Mouse (Mus musculus) brown adipose tissue, adult 24 weeks (tissue): ENCODE data around the gene Foxp1. TPM values are rescaled to one million over a fixed set of nuclear protein-coding genes. Genes with fewer than 3 reads are reported as not detected.

Source experiments
- H3K27ac ChIP-seq: fragments of 200-500 bp; replicated peaks from 2 replicates; pipeline ENCODE4 v1.5.1; 2012; ENCODE audit warnings: low read depth, mild to moderate bottlenecking, low read length
- H3K4me1 ChIP-seq: fragments of 200-500 bp; 2 replicates; pipeline ENCODE4 v1.6.1; 2012; ENCODE audit warnings: low read length, mixed read lengths; ENCODE audit not compliant: control insufficient read depth, insufficient read depth, insufficient read length
- H3K4me3 ChIP-seq: fragments of 200-500 bp; 2 replicates; pipeline ENCODE4 v1.5.1; 2012; ENCODE audit warnings: low read depth, mild to moderate bottlenecking, low read length, moderate library complexity; ENCODE audit not compliant: insufficient read depth
- polyA plus RNA-seq: library from polyadenylated mRNA; stranded (reverse); fragments of >200 nt; gene quantifications from 2 replicates; pipeline ENCODE4 v1.2.4, GENCODE M21; 2012; ENCODE audit not compliant: missing spikeins, insufficient read depth, insufficient read length

Foxp1 gene
- polyA plus RNA-seq, 1 experiment = 10.1 TPM

DNA sequence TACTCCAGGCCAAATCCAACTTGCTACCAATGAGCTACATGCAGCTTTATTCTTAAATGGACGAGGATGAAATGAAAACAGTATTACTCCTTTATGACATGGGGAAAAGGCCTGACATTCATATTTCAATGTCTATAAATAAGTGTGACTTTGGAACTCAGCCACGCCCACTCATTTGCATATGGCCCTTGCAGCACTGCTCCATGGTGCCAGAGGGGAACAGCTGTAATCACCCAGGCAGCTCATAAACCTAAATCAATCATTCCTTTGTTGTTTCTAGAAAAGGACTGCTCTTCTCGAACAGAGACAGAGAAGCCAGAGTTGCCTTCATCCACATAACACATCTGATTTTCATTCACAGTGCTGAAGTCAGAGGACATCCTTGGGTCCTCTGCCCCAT is 97.5 kb downstream of the Foxp1 start:
- Histone ChIP-seq H3K4me1 (no peaks in the 10 kb centered on the region), H3K27ac (no peak overlapping the region), H3K4me3 (no peak overlapping the region)

DNA sequence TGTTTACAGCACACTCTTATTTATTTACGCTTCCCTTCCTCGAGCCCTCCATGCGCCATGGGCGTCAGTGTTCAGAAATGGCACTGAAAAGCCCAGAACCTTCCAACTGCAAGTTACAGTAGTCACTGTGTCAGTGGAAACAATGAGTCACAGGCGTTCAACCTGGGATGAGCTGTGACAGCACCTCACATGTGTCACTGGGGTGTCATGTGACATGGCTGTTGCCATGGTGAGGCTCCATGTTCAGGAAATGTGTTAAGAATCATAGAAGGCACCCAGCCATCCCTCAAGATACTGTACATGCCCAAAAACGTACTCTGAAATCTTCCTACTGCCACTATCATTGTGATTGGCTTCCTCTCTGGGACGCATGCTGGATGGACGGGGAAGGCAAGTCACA is 101.9 kb downstream of the Foxp1 start:
- no peaks in the 10 kb centered on the region for H3K4me1 ChIP-seq
- no peak overlapping the region for H3K27ac ChIP-seq
- no peak overlapping the region for H3K4me3 ChIP-seq

- H3K4me1 ChIP-seq = peaks cover 4% of the 10 kb centered on the region; the same call in 1 of the 2 replicates
Observed at GRCm38 (mm10) chr6:99412598-99412997, 109.9 kb downstream of the Foxp1 start.

DNA sequence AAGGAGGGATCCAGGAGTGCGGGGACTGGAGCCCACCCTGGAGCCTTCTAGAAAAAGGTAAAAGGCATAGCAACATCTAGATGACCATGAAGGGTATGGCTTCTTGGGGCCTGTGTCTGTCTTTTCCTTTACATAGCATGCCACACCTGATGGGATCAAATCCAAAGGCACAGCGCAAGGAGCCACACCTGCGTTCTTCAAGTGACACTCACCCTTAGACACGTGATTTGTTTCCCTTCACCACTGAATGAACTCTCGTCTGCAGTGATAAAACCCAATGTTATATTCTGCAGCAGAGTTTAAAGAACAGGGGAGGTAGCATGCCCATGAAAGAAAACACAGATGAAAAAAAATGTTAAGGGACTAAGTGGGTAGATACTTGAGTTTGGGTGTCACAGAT is 112.9 kb downstream of the Foxp1 start:
- H3K27ac ChIP-seq = no peak overlapping the region
- H3K4me3 ChIP-seq = no peak overlapping the region
- H3K4me1 ChIP-seq = peaks cover 15% of the 10 kb centered on the region; the same call in 1 of the 2 replicates

More at GRCm38 (mm10) chr6:99412598-99412997, 109.9 kb downstream of the Foxp1 start:
- no peak overlapping the region for H3K4me3 ChIP-seq
- no peak overlapping the region for H3K27ac ChIP-seq

GRCm38 (mm10) chr6:99408880-99409279 is 113.6 kb downstream of the Foxp1 start:
- Histone ChIP-seq H3K27ac (no peak overlapping the region), H3K4me1 (peaks cover 15% of the 10 kb centered on the region; the same call in 1 of the 2 replicates)

DNA sequence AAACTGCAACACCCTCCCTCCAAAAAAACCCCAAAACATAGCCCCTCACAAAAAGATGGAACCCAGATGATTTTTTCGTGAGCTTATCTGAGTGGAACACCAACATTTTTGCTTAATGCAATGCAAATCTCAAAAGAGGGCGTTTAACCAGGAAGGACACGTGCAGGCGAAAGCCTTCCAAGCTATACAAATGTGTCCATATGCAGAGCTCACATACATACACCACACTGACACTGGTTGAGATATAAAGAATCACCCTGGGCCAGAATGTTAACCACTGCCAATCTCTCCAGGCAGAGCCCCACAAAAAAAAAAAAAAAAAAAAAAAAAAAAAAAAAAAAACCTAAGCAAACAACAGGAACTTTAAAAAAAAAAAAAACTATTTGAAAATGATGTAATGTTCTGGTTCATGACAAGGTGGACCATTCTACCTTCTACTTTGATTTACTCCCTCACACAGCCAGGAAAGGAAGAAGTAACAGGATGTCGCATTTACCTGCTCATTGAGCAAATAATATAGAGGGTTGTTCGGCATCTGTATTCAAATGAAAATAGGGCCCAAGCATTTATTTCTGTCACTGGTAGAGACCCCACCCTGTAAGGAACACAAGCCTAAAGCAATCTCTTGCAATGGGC is 118.6 kb downstream of the Foxp1 start:
- Histone ChIP-seq H3K4me3 (no peak overlapping the region), H3K27ac (no peak overlapping the region), H3K4me1 (peaks cover 15% of the 10 kb centered on the region; the same call in 1 of the 2 replicates)

More at GRCm38 (mm10) chr6:99408880-99409279, 113.6 kb downstream of the Foxp1 start:
- no peak overlapping the region for H3K4me3 ChIP-seq

DNA sequence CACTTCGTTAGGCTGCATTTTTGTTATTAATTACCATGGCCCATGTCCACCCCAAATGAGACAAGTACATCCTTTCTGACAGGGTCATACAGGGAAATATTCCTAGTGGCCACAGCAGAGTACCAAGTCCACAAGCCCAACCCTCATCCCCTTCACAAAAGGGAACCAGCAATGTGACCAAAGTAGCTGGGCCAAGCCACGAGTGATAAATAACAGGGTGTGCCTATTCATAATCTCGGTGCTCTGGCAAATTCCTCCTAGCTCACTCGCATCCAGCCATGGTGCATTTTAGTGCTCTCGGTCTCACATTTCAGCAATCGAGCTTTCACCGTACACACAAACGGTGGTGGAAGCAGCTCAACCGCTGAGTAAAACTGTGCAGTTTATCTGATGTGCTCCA is 119.6 kb downstream of the Foxp1 start:
- no peak overlapping the region for H3K27ac ChIP-seq
- H3K4me3 ChIP-seq = no peak overlapping the region
- peaks cover 15% of the 10 kb centered on the region; the same call in 1 of the 2 replicates for H3K4me1 ChIP-seq

GRCm38 (mm10) chr6:99402370-99402769 is 120.2 kb downstream of the Foxp1 start:
- no peak overlapping the region for H3K27ac ChIP-seq
- H3K4me3 ChIP-seq = no peak overlapping the region
- H3K4me1 ChIP-seq = peaks cover 14% of the 10 kb centered on the region; the same call in 1 of the 2 replicates

DNA sequence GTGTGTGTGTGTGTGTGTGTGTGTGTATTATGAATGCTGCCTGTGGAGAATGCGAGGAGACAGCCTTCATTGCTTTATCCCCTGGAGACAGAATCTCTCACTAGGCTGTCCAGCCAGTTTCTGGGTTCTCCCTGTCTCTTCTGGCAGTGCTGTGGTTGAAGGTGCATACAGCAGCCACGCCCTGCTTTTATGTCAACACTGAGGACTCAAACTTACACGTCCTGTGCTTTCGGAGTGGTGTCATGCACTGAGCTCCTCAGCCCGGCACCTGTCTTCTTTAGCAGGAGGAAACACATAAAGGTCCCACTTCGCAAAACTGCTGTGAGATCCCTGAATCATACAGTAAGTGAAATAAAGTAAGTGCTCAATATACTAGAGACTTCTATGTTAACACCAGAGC is 120.7 kb downstream of the Foxp1 start:
- Histone ChIP-seq H3K27ac (0 out of 2 replicates have a peak overlapping the region, but pooled peaks have one; percentile 5), H3K4me3 (no peak overlapping the region), H3K4me1 (peaks cover 14% of the 10 kb centered on the region; the same call in 1 of the 2 replicates)

- Histone ChIP-seq H3K27ac (0 out of 2 replicates have a peak overlapping the region, but pooled peaks have one; percentile 5), H3K4me3 (no peak overlapping the region), H3K4me1 (peaks cover 10% of the 10 kb centered on the region; the same call in 1 of the 2 replicates)
Observed at GRCm38 (mm10) chr6:99401211-99401610, 121.3 kb downstream of the Foxp1 start.

GRCm38 (mm10) chr6:99395745-99396144 is 126.8 kb downstream of the Foxp1 start:
- no peak overlapping the region for H3K4me3 ChIP-seq
- no peak overlapping the region for H3K27ac ChIP-seq
- H3K4me1 ChIP-seq = no peaks in the 10 kb centered on the region

DNA sequence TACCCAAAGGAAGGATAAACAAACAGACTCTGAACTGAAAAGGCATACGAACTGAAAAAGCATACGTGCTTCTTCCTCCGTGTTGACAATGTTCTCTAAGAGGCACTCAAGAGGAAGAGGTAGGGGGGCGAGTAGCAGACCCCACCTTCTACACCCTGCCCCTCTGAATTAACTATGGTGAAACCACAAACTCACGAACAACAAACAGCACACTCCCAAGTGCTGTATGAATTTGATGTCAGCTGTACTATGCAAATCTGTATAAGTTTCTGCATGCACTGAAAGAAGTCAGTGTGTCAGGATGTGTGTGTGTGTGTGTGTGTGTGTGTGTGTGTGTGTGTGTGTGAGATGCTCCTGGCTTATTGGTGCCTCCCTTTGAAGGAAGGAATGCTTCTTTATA is 127.7 kb downstream of the Foxp1 start:
- Histone ChIP-seq H3K4me1 (no peaks in the 10 kb centered on the region), H3K27ac (no peak overlapping the region), H3K4me3 (no peak overlapping the region)

DNA sequence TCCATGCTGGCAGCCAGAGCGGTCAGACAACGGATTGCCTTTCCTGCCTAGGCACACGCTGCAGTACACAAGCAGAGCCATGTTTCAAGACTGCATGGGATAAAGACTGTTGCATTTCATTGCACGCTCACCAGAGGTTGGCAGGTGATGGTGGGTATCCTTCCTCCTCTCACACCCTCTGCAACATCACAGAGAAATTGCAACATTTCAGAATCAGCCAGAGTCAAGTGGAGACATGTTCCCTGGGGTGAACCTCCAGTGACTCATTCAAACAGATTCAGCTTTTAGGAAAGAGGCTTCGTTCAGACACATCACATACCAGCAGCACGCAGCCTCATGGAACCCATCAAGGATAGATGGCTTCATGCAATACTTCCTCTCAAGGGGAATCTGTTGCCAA is 130.0 kb downstream of the Foxp1 start:
- H3K4me3 ChIP-seq = no peak overlapping the region
- peaks cover 14% of the 10 kb centered on the region for H3K4me1 ChIP-seq
- H3K27ac ChIP-seq = no peak overlapping the region

GRCm38 (mm10) chr6:99388741-99389675 is 133.5 kb downstream of the Foxp1 start:
- Histone ChIP-seq H3K4me3 (no peak overlapping the region), H3K4me1 (peaks cover 14% of the 10 kb centered on the region), H3K27ac (peak overlapping the region; percentile 82)

DNA sequence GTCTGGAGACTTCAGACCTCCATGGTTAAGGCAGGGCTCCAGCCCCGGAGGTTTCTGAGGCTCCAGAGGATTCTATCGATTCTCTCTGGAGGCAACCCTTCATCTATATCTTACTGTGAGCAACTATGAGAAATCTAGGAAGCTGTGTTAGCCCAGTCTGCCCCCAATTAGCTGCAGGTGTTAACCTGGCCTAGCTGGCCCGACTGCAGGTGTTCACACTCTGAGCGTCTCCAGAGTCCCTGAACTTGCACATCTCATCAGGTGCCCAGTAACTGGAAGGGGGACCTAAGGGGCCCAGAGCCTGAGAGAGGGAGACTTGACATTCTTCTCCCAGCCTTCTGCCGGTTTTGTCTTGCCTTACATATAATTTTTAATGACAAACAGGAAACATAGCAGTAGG is 134.5 kb downstream of the Foxp1 start:
- Histone ChIP-seq H3K4me3 (no peak overlapping the region), H3K4me1 (peaks cover 18% of the 10 kb centered on the region), H3K27ac (peak overlapping the region; percentile 32; the same call in 1 of the 2 replicates)
